Mouse (Mus musculus) lung, postnatal 14 days (tissue): ENCODE results near the gene Tcf7.

Experiments used
- DNase-seq: peaks from one replicate; pipeline ENCODE4 v3.0.0; 2021

Gene Tcf7

GRCm38 (mm10) chr11:52264871-52265270 lies 17.9 kb downstream of the Tcf7 start:
- DNase-seq: no peak

GRCm38 (mm10) chr11:52262338-52262737 lies 20.5 kb downstream of the Tcf7 start:
- DNase-seq: no peak

GRCm38 (mm10) chr11:52261937-52262336 lies 20.9 kb downstream of the Tcf7 start:
- peak; percentile 77 for DNase-seq

GRCm38 (mm10) chr11:52260878-52261277 lies 21.9 kb downstream of the Tcf7 start:
- no peak for DNase-seq

- DNase-seq: no peak
Measured at GRCm38 (mm10) chr11:52258711-52259110, 24.1 kb downstream of the Tcf7 start.

- DNase-seq: no peak
Measured at GRCm38 (mm10) chr11:52257376-52257775, 25.4 kb downstream of the Tcf7 start.

- no peak for DNase-seq
Measured at GRCm38 (mm10) chr11:52255077-52255476, 27.7 kb downstream of the Tcf7 start.

GRCm38 (mm10) chr11:52253674-52254375 lies 29.0 kb downstream of the Tcf7 start:
- peak; percentile 64 for DNase-seq

- no peak for DNase-seq
Measured at GRCm38 (mm10) chr11:52252692-52253091, 30.1 kb downstream of the Tcf7 start.

GRCm38 (mm10) chr11:52251770-52252169 lies 31.0 kb downstream of the Tcf7 start:
- no peak for DNase-seq

GRCm38 (mm10) chr11:52249452-52249851 lies 33.4 kb downstream of the Tcf7 start:
- no peak for DNase-seq

- no peak for DNase-seq
Measured at GRCm38 (mm10) chr11:52240898-52241542, 41.8 kb downstream of the Tcf7 start.

GRCm38 (mm10) chr11:52234509-52234908 lies 48.3 kb downstream of the Tcf7 start:
- peak; percentile 38 for DNase-seq

- DNase-seq: no peak
Measured at GRCm38 (mm10) chr11:52233906-52234305, 48.9 kb downstream of the Tcf7 start.

GRCm38 (mm10) chr11:52233043-52233653 lies 49.7 kb downstream of the Tcf7 start:
- DNase-seq: no peak

GRCm38 (mm10) chr11:52231606-52232541 lies 50.9 kb downstream of the Tcf7 start, which contains the start of gene Skp1a:
TSS of gene Skp1a (plus strand) at chr11:52231995.
- peak; percentile 95 for DNase-seq

- DNase-seq: no peak
Measured at GRCm38 (mm10) chr11:52230694-52231093, 52.1 kb downstream of the Tcf7 start.

GRCm38 (mm10) chr11:52228722-52229448 lies 53.9 kb downstream of the Tcf7 start:
- DNase-seq: no peak

- DNase-seq: no peak
Measured at GRCm38 (mm10) chr11:52227466-52228226, 55.2 kb downstream of the Tcf7 start.

GRCm38 (mm10) chr11:52227053-52227452 lies 55.8 kb downstream of the Tcf7 start:
- no peak for DNase-seq

GRCm38 (mm10) chr11:52225986-52226599 lies 56.7 kb downstream of the Tcf7 start:
- DNase-seq: no peak
